Mouse (Mus musculus): ENCODE data around the gene Plcb2. TPM values are rescaled to one million over a fixed set of nuclear protein-coding genes. Genes with fewer than 3 reads are reported as not detected.

The Plcb2 gene
- total RNA-seq, 2 experiments from 2014 or later = 1.3 to 1.7 TPM

GRCm38 (mm10) chr2:118685088-118685487, 43.1 kb downstream of the Plcb2 start:
- no peak for DNase-seq

GRCm38 (mm10) chr2:118682544-118683260, 45.5 kb downstream of the Plcb2 start:
- peak; percentile 39 for DNase-seq

- no peak for DNase-seq
Measured at GRCm38 (mm10) chr2:118680926-118681325, 47.3 kb downstream of the Plcb2 start.

GRCm38 (mm10) chr2:118679577-118679976, 48.7 kb downstream of the Plcb2 start:
- no peak for DNase-seq

- DNase-seq = no peak
Measured at GRCm38 (mm10) chr2:118677817-118678216, 50.4 kb downstream of the Plcb2 start.

- peak; percentile 50 for DNase-seq
Measured at GRCm38 (mm10) chr2:118676839-118677741, 51.1 kb downstream of the Plcb2 start.

GRCm38 (mm10) chr2:118674500-118674899, 53.7 kb downstream of the Plcb2 start:
- no peak for DNase-seq

- DNase-seq = no peak
Measured at GRCm38 (mm10) chr2:118673686-118674465, 54.4 kb downstream of the Plcb2 start.

- DNase-seq = no peak
Measured at GRCm38 (mm10) chr2:118671728-118672127, 56.5 kb downstream of the Plcb2 start.

GRCm38 (mm10) chr2:118669785-118670184, 58.5 kb downstream of the Plcb2 start:
- DNase-seq = peak; percentile 41

- no peak for DNase-seq
Measured at GRCm38 (mm10) chr2:118669245-118669644, 59.0 kb downstream of the Plcb2 start.

GRCm38 (mm10) chr2:118667181-118667580, 61.1 kb downstream of the Plcb2 start:
- DNase-seq = no peak

GRCm38 (mm10) chr2:118665616-118666015, 62.6 kb downstream of the Plcb2 start:
- DNase-seq = no peak

GRCm38 (mm10) chr2:118664975-118665516, 63.2 kb downstream of the Plcb2 start:
- no peak for DNase-seq

GRCm38 (mm10) chr2:118663804-118664766, 64.2 kb downstream of the Plcb2 start:
- DNase-seq = peak; percentile 70

GRCm38 (mm10) chr2:118662902-118663803, 65.1 kb downstream of the Plcb2 start, which contains the start of gene Pak6:
TSS of gene Pak6 (plus strand) at chr2:118663303.
- peak; percentile 31 for DNase-seq

- DNase-seq = no peak
Measured at GRCm38 (mm10) chr2:118661891-118662290, 66.3 kb downstream of the Plcb2 start.

GRCm38 (mm10) chr2:118659998-118660452, 68.2 kb downstream of the Plcb2 start:
- DNase-seq = peak; percentile 53

- no peak for DNase-seq
Measured at GRCm38 (mm10) chr2:118659493-118659892, 68.7 kb downstream of the Plcb2 start.

GRCm38 (mm10) chr2:118659077-118659476, 69.2 kb downstream of the Plcb2 start:
- peak; percentile 58 for DNase-seq

All from heart, postnatal 4 days (tissue).